Mouse (Mus musculus): ENCODE results near the gene Lhpp.

DNA sequence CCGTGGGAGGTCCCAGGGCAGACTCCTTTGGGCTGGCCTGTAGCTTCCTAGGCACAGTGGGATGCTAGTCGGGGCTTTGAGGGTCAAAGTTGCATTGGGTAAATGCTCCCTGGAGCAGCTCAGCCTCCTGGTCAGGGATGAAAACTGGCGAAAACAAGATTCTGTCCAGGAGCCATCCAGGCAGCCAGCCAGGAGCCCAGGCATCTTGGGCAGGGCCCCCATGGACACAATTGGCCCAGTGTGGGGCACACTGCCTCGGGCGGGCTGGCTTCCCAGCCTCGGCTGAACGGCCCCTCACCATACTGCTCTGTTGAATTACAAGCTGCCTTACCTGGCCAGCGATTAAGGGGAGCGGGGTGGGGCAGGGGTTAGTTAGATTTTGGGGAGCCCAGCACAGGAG, 82.3 kb downstream of the Lhpp start:
- TF ChIP-seq EP300 (optimal IDR thresholded peaks at IDR 0.05) (no peak), CTCF (IDR thresholded peaks at IDR 0.05; ENCODE audit: low read depth) (no peak)
